In the genomic region with DNA sequence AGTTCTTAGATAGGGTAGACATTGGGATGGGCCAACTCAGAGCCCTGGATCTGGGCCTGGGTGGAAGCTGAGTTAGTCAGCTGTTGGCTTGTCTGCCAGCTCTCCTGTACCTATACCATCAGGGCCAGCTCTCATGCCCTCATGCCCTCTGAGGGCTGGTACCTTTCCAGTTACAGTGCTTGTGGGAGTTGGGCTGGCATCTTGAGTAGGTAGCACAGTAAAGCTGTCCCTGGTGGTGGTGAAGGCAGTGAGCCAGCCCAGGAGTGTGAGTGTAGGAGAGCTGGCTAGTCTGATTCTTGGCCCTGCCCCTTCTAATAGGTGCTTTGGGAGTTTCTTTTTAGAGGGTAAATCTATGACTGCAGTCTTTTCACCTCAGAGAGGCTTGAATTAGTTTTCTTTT, we compare ENCODE assay signal across 15 mouse cellular contexts. TPM values are rescaled to one million over a fixed set of nuclear protein-coding genes. Genes with fewer than 3 reads are reported as not detected.
A peak's percentile ranks its signal among the peaks of the same experiment; 100 is the strongest.
DNase-seq lines count a peak whose midpoint lies in the region; ATAC-seq and TF ChIP-seq lines count a peak whose summit lies in the region.
"Had no signal": no experiment of that assay in that cellular context is flagged by ENCODE, and none has a peak within 500 bp of the region (broad histone marks: within the 10 kb centered on the region; RNA-seq: fewer than 3 reads in every experiment).

No protein-coding gene starts in this region.

- peaks cover 18% of the 10 kb centered on the region for H3K4me1 ChIP-seq in forebrain, embryonic 13.5 days
- 0 out of 2 replicates have a peak, but pooled peaks cover 2% of the 10 kb centered on the region for H3K4me1 ChIP-seq in forebrain, embryonic 14.5 days (ENCODE audit: control insufficient read depth, insufficient read depth, low read length)
- H3K4me1 ChIP-seq: neural tube, embryonic 12.5 days had no signal

- no peak for ATAC-seq in forebrain, embryonic 13.5 days
- ATAC-seq in forebrain, embryonic 14.5 days, result no peak
- no peak; the same call in 1 of the 2 replicates for ATAC-seq in erythroblast, adult 5-6 weeks (replicated peaks; ENCODE audit: low FRiP score, poor library complexity, severe bottlenecking)
- ATAC-seq: intestine, embryonic 16.5 days had no signal

- no peaks in the 10 kb centered on the region for H3K27me3 ChIP-seq in forebrain, embryonic 13.5 days
- no peaks in the 10 kb centered on the region for H3K27me3 ChIP-seq in forebrain, embryonic 14.5 days (replicated peaks; ENCODE audit: control insufficient read depth, insufficient read depth, low read length)
- H3K27me3 ChIP-seq: embryonic facial prominence, embryonic 13.5 days; neural tube, embryonic 12.5 days; Patski had no signal

- no peak overlapping the region for H3K4me3 ChIP-seq in forebrain, embryonic 13.5 days
- H3K4me3 ChIP-seq in forebrain, embryonic 14.5 days (ENCODE audit: low read depth, low read length), result no peak overlapping the region
- H3K4me3 ChIP-seq in layer of hippocampus, adult 2 months, result no peak overlapping the region
- H3K4me3 ChIP-seq: embryonic facial prominence, embryonic 13.5 days; neural tube, embryonic 12.5 days had no signal

- H3K4me2 ChIP-seq in forebrain, embryonic 13.5 days, result no peak overlapping the region
- no peak overlapping the region for H3K4me2 ChIP-seq in forebrain, embryonic 14.5 days (ENCODE audit: low read length)
- H3K4me2 ChIP-seq: embryonic facial prominence, embryonic 13.5 days; neural tube, embryonic 12.5 days had no signal

- H3K36me3 ChIP-seq in forebrain, embryonic 13.5 days (ENCODE audit: poor library complexity, severe bottlenecking), result no peaks in the 10 kb centered on the region
- H3K36me3 ChIP-seq in forebrain, embryonic 14.5 days (ENCODE audit: control insufficient read depth, insufficient read depth, low read length), result no peaks in the 10 kb centered on the region
- H3K36me3 ChIP-seq: embryonic facial prominence, embryonic 13.5 days; neural tube, embryonic 12.5 days had no signal

- DNase-seq in forebrain, embryonic 14.5 days (ENCODE audit: low spot score), result no peak
- no peak for DNase-seq in layer of hippocampus, adult 2 months (ENCODE audit: low spot score in 2 of 2)
- DNase-seq in layer of hippocampus, adult 9-11 months, result no peak
- DNase-seq in cerebellum, adult 11 months, result peak; percentile 57
- DNase-seq in fibroblast of lung, adult 2 months (ENCODE audit: low read depth), result peak; percentile 22
- DNase-seq in testis, postnatal 14 days (ENCODE audit: low spot score), result no peak
- DNase-seq: right cerebral cortex, adult 18-20 months; thymus, postnatal 25 days had no signal

- no peak overlapping the region for H3K9ac ChIP-seq in forebrain, embryonic 13.5 days
- no peak overlapping the region for H3K9ac ChIP-seq in forebrain, embryonic 14.5 days (ENCODE audit: low read length)
- H3K9ac ChIP-seq: embryonic facial prominence, embryonic 13.5 days; liver, embryonic 14.5 days; neural tube, embryonic 12.5 days had no signal

- H3K9me3 ChIP-seq in forebrain, embryonic 13.5 days (replicated peaks), result no peaks in the 10 kb centered on the region
- no peaks in the 10 kb centered on the region for H3K9me3 ChIP-seq in forebrain, embryonic 14.5 days (replicated peaks; ENCODE audit: control insufficient read depth, low read length)

- no peak for TF ChIP-seq CTCF in layer of hippocampus, adult 2 months (conservative IDR thresholded peaks at IDR 0.05)

- H3K27ac ChIP-seq in forebrain, embryonic 13.5 days, result peak overlapping the region; percentile 19; the same call in 1 of the 2 replicates
- H3K27ac ChIP-seq in forebrain, embryonic 14.5 days (ENCODE audit: low read depth, low read length), result no peak overlapping the region
- peak overlapping the region; percentile 24 for H3K27ac ChIP-seq in layer of hippocampus, adult 2 months
- H3K27ac ChIP-seq: embryonic facial prominence, embryonic 13.5 days; liver, embryonic 14.5 days; neural tube, embryonic 12.5 days had no signal

RNA-seq across cellular contexts. Expression of a gene that starts 56.3 kb away (rescaled TPM):
- polyA plus RNA-seq in forebrain, embryonic 13.5 days (2015; fragmentation: Nextera tagmentation; extraction: Ambion mirVana), result 80.0 and 85.9 TPM in 2 replicates
- 86.6 and 103 TPM in 2 replicates for polyA plus RNA-seq in forebrain, embryonic 14.5 days (2014; fragmentation: Nextera tagmentation; extraction: Ambion mirVana)
- 100 to 1,000 TPM; 220 to 229 TPM for total RNA-seq in layer of hippocampus, adult 2 months (2021)
- total RNA-seq in erythroblast, adult 5-6 weeks (2015; ENCODE audit: low replicate concordance), result 7.9 and 8.1 TPM in 2 replicates
- total RNA-seq in erythroblast, adult 5-6 weeks (2017; ENCODE audit: low replicate concordance), result 3.4 and 5.9 TPM in 2 replicates

Comparison
In these comparisons a context has a peak if more than half of its experiments do, and no peak if none do; other contexts are left out.
1. DNase-seq: peak in cerebellum, adult 11 months (single experiment) and fibroblast of lung, adult 2 months (single experiment); none in forebrain, embryonic 14.5 days (single experiment), layer of hippocampus, adult 2 months (0 of 2), layer of hippocampus, adult 9-11 months (single experiment) and testis, postnatal 14 days (single experiment).
2. RNA of a gene that starts 56.3 kb away (total RNA-seq): 220 to 229 TPM in layer of hippocampus, adult 2 months; 3.4 to 8.1 TPM in erythroblast, adult 5-6 weeks; every median in the first group is over 10 times any median in the second.